Mouse (Mus musculus): ENCODE results near the gene Erg.

- TF ChIP-seq CTCF (IDR thresholded peaks at IDR 0.05; ENCODE audit: low read depth, low read length) (no peak), POLR2A (IDR thresholded peaks at IDR 0.05; ENCODE audit: borderline replicate concordance, low read depth, low read length) (no peak)
Measured at GRCm38 (mm10) chr16:95584751-95585528, 1.5 kb downstream of the Erg start.
